ENCODE assay signal across 27 mouse cellular contexts in the genomic region with DNA sequence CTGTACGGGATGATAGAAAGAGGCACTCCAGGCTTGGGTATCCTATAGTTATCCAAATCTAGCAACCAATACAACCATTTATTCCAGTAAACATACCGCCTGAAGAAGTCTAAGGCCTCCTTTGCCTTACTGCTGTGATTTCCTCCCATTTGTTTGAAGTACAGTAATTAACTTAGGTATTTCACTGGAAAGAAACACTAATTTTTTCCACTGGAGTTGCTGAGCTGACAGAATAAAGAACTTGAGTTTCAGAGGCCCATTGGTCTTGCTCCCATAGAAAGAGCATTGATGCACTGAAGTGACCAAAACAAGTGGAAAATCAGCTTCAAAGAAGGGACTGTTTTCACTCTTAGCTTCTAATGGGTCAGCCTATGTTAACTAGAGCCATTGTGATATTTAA.
"Had no signal": no experiment of that assay in that cellular context is flagged by ENCODE, and none has a peak within 500 bp of the region (broad histone marks: within the 10 kb centered on the region; RNA-seq: fewer than 3 reads in every experiment).

No protein-coding gene starts in this region.

- H3K27ac ChIP-seq: embryonic facial prominence, embryonic 10.5 days; embryonic facial prominence, embryonic 12.5 days; embryonic facial prominence, embryonic 13.5 days; embryonic facial prominence, embryonic 15.5 days; forebrain, embryonic 10.5 days; forebrain, embryonic 12.5 days; forebrain, embryonic 13.5 days; forebrain, embryonic 15.5 days; gastrocnemius, adult 2 months; heart, adult 2 months had no signal

- H3K4me3 ChIP-seq: embryonic facial prominence, embryonic 10.5 days; embryonic facial prominence, embryonic 12.5 days; embryonic facial prominence, embryonic 13.5 days; embryonic facial prominence, embryonic 15.5 days; erythroblast, embryonic 14.5 days; forebrain, embryonic 10.5 days; forebrain, embryonic 12.5 days; forebrain, embryonic 13.5 days; forebrain, embryonic 15.5 days; gastrocnemius, adult 2 months; heart, adult 2 months had no signal

- H3K9me3 ChIP-seq: embryonic facial prominence, embryonic 10.5 days; embryonic facial prominence, embryonic 12.5 days; embryonic facial prominence, embryonic 13.5 days; embryonic facial prominence, embryonic 15.5 days; forebrain, embryonic 10.5 days; forebrain, embryonic 12.5 days; forebrain, embryonic 13.5 days; forebrain, embryonic 15.5 days had no signal

- H3K27me3 ChIP-seq: embryonic facial prominence, embryonic 12.5 days; embryonic facial prominence, embryonic 13.5 days; embryonic facial prominence, embryonic 15.5 days; forebrain, embryonic 12.5 days; forebrain, embryonic 13.5 days; forebrain, embryonic 15.5 days had no signal

- H3K4me1 ChIP-seq: embryonic facial prominence, embryonic 10.5 days; embryonic facial prominence, embryonic 12.5 days; embryonic facial prominence, embryonic 13.5 days; embryonic facial prominence, embryonic 15.5 days; forebrain, embryonic 10.5 days; forebrain, embryonic 12.5 days; forebrain, embryonic 13.5 days; forebrain, embryonic 15.5 days had no signal

- H3K9ac ChIP-seq: embryonic facial prominence, embryonic 12.5 days; embryonic facial prominence, embryonic 13.5 days; embryonic facial prominence, embryonic 15.5 days; forebrain, embryonic 12.5 days; forebrain, embryonic 13.5 days; forebrain, embryonic 15.5 days; forebrain, postnatal 0 days had no signal

- H3K4me2 ChIP-seq: embryonic facial prominence, embryonic 12.5 days; embryonic facial prominence, embryonic 13.5 days; embryonic facial prominence, embryonic 15.5 days; forebrain, embryonic 12.5 days; forebrain, embryonic 13.5 days; forebrain, embryonic 15.5 days had no signal

- H3K36me3 ChIP-seq: embryonic facial prominence, embryonic 10.5 days; embryonic facial prominence, embryonic 12.5 days; embryonic facial prominence, embryonic 13.5 days; embryonic facial prominence, embryonic 15.5 days; forebrain, embryonic 10.5 days; forebrain, embryonic 12.5 days; forebrain, embryonic 15.5 days had no signal

- ATAC-seq: forebrain, embryonic 13.5 days; forebrain, embryonic 14.5 days; forebrain, embryonic 15.5 days; forebrain, embryonic 16.5 days; forebrain, postnatal 0 days had no signal

- DNase-seq: cerebellum, adult 9-10 months; cerebellum, adult 9-11 months; cerebellum, postnatal 10 days; cerebellum, postnatal 14 days; cerebellum, postnatal 25 days; cerebellum, postnatal 36 days; embryo, embryonic 11 days; forebrain, postnatal 0 days; gastrocnemius, adult 2 months; gastrocnemius, postnatal 10 days; gastrocnemius, postnatal 14 days; gastrocnemius, postnatal 25 days; gastrocnemius, postnatal 36 days; heart, adult 11 months; heart, adult 18-20 months; heart, adult 2 months had no signal
